Mouse (Mus musculus) liver, embryonic 14.5 days (tissue): ENCODE data around the gene Ugt1a7c. TPM values are rescaled to one million over a fixed set of nuclear protein-coding genes. Genes with fewer than 3 reads are reported as not detected.
A peak's percentile ranks its signal among the peaks of the same experiment; 100 is the strongest.
"Not testable (repeated sequence)": the region's sequence is repeated elsewhere in the genome, so short reads cannot be mapped to it uniquely, and the experiment has no call there.

Source experiments
- ATAC-seq: fragments of 200-750 bp; cut with Nextera tagmentation; 2 replicates; pipeline ENCODE4 v1.8.0; 2017; ENCODE audit warnings: moderate number of reproducible peaks, mild to moderate bottlenecking, moderate library complexity; ENCODE audit not compliant: insufficient read depth
- DNase-seq, 3 experiments: peaks; one replicate each; pipeline ENCODE4 v3.0.0-alpha.2; 2012 to 2013; ENCODE audit warnings: low read depth in 3 of 3, low spot score in 3 of 3
- H3K27ac ChIP-seq: fragments of 300-500 bp; sonication (generic); 2 replicates; pipeline ENCODE4 v1.5.1; 2014; ENCODE audit warnings: moderate library complexity, mild to moderate bottlenecking, control low read depth, inconsistent platforms
- H3K27me3 ChIP-seq: fragments of 300-500 bp; sonication (generic); 2 replicates; pipeline ENCODE4 v1.6.1; 2014; ENCODE audit warnings: mild to moderate bottlenecking, low read length, moderate library complexity; ENCODE audit not compliant: control insufficient read depth, insufficient read depth
- H3K36me3 ChIP-seq: fragments of 300-500 bp; sonication (generic); replicated peaks from 2 replicates; pipeline ENCODE4 v1.6.1; 2014; ENCODE audit warnings: low read depth; ENCODE audit not compliant: control insufficient read depth, insufficient read depth
- H3K4me1 ChIP-seq, 2 experiments: fragments of 200-500 bp in 1 of 2; fragments of 300-500 bp in 1 of 2; sonication (generic) in 1 of 2; replicated peaks; 2 replicates each; pipeline ENCODE4 v1.6.1; 2012 to 2014; ENCODE audit warnings: antibody characterized with exemption in 1 of 2, inconsistent platforms in 1 of 2, low read length in 1 of 2; ENCODE audit not compliant: control insufficient read depth in 2 of 2, insufficient read depth in 2 of 2
- H3K4me2 ChIP-seq: fragments of 300-500 bp; sonication (generic); 2 replicates; pipeline ENCODE4 v1.6.1; 2014; ENCODE audit warnings: low read depth, mild to moderate bottlenecking, control low read depth, moderate library complexity
- H3K4me3 ChIP-seq, 2 experiments: fragments of 200-500 bp in 1 of 2; fragments of 300-500 bp in 1 of 2; sonication (generic) in 1 of 2; 2 replicates each; pipeline ENCODE4 v1.5.1; 2012 to 2014; ENCODE audit warnings: low read depth in 2 of 2, low read length in 2 of 2, mild to moderate bottlenecking in 2 of 2, control low read depth in 1 of 2, inconsistent platforms in 1 of 2, moderate library complexity in 1 of 2; ENCODE audit not compliant: insufficient read depth in 1 of 2
- H3K9ac ChIP-seq: fragments of 300-500 bp; sonication (generic); replicated peaks from 2 replicates; pipeline ENCODE4 v1.6.1; 2014; ENCODE audit warnings: mild to moderate bottlenecking, control low read depth, moderate library complexity
- H3K9me3 ChIP-seq: fragments of 300-500 bp; sonication (generic); 2 replicates; pipeline ENCODE4 v1.6.1; 2016; ENCODE audit warnings: low read length, mixed read lengths; ENCODE audit not compliant: control insufficient read depth
- CTCF ChIP-seq: IDR thresholded peaks from 2 replicates; pipeline ENCODE4 v1.5.1; 2016; ENCODE audit warnings: antibody characterized with exemption, low read depth, control low read depth
- EP300 ChIP-seq: IDR thresholded peaks from 2 replicates; pipeline ENCODE4 v1.6.1; 2016; ENCODE audit warnings: antibody characterized with exemption, low read depth
- WGBS: fragments of 180-500 bp; shearing (Covaris S2); extraction: QIAGEN DNeasy Blood & Tissue Kit; methylation state at CpG from one replicate; pipeline ENCODE4 v1.1.7; 2014; ENCODE audit not compliant: insufficient replicate concordance; 5-methylcytosine and 5-hydroxymethylcytosine counted together
- polyA plus RNA-seq, 2 experiments: library from polyadenylated mRNA; depleted of rRNA in 1 of 2; stranded (reverse) in 1 of 2; unstranded in 1 of 2; fragments of >200 nt; fragmentation: Nextera tagmentation in 1 of 2; extraction: Ambion mirVana in 1 of 2; gene quantifications; 2 replicates each; pipeline versions ENCODE4 v1.2.1 to v1.2.3; 2012 to 2014

The Ugt1a7c gene
- polyA plus RNA-seq, 2 experiments = 1.1 to 1.8 TPM

DNA sequence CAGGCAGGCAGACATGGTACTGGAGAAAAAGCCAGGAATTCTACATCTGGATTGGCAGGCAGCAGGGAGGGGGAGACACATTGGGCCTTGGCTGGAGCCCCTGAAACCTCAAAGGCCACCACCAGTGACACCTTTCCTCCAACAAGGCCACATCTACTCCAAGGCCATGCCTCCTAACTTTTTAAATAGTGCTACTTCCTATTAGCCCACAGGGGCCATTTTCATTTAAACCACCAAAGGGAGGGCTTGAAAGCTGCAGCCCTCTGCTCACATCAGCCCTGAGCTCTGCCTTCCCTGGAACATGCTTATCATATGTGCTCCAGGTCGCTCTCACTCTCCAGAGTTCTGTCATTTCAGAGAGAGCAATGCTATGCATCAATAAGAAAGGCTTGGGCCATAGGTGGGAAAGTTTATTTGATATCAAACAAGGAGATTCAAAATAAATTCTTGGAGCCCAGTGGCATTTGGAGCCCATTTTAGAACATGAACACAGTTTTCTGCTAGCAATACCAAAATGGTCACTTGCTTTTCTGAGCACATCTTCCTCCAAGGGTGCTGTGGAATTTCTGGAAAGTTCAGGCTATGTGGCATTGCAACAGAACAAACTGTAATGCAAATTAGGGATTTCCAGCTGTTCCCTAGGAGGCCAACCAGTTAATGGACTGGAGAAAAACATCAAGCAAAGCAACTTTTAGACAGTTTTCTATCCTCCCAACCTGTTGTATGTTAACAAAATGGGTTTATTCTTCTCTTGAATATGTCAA is 10.0 kb downstream of the Ugt1a7c start:
- H3K4me1 ChIP-seq = peaks cover 0 to 15% of the 10 kb centered on the region in 2 experiments; a peak in 2 of 4 replicates
- H3K4me2 ChIP-seq = no peak overlapping the region
- no peak overlapping the region for H3K4me3 ChIP-seq
- WGBS = 51% methylated on average over 1 of the region's 1 CpGs
- no peaks in the 10 kb centered on the region for H3K9me3 ChIP-seq
- no peaks in the 10 kb centered on the region for H3K27me3 ChIP-seq
- ATAC-seq = no peak
- DNase-seq = no peak
- no peak overlapping the region for H3K9ac ChIP-seq
- TF ChIP-seq EP300 (no peak), CTCF (no peak)
- H3K36me3 ChIP-seq = no peaks in the 10 kb centered on the region
- no peak overlapping the region for H3K27ac ChIP-seq

DNA sequence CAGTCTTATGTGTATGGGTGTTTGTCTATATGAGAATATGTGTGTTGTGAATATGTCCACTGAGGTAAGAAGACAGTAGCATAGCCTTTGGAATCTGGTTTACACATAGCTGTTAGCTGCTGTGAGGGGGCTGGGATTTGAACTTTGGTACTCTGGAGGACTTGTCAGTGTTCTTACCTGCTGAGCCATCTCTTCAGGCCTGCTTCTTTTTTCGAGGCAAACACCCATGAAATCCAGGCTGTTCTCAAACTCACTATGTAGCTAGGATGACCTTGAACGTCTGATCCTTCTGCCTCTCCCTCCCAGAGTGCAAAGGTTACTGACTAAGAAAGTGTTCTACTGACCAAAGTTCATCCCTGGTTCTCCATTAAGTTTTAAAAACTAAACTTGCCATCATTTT is 10.8 kb downstream of the Ugt1a7c start:
- no peak overlapping the region for H3K9ac ChIP-seq
- H3K27ac ChIP-seq = no peak overlapping the region
- no peak overlapping the region for H3K4me3 ChIP-seq
- no peak for TF ChIP-seq CTCF
- no peak for TF ChIP-seq EP300
- peak in 1 of 3 experiments; percentile 10 for DNase-seq
- no peak for ATAC-seq
- no peaks in the 10 kb centered on the region for H3K27me3 ChIP-seq
- no peaks in the 10 kb centered on the region for H3K9me3 ChIP-seq
- H3K36me3 ChIP-seq = no peaks in the 10 kb centered on the region
- H3K4me2 ChIP-seq = no peak overlapping the region
- peaks cover 0 to 15% of the 10 kb centered on the region in 2 experiments; a peak in 2 of 4 replicates for H3K4me1 ChIP-seq
- WGBS = 42% methylated on average over 2 of the region's 2 CpGs

DNA sequence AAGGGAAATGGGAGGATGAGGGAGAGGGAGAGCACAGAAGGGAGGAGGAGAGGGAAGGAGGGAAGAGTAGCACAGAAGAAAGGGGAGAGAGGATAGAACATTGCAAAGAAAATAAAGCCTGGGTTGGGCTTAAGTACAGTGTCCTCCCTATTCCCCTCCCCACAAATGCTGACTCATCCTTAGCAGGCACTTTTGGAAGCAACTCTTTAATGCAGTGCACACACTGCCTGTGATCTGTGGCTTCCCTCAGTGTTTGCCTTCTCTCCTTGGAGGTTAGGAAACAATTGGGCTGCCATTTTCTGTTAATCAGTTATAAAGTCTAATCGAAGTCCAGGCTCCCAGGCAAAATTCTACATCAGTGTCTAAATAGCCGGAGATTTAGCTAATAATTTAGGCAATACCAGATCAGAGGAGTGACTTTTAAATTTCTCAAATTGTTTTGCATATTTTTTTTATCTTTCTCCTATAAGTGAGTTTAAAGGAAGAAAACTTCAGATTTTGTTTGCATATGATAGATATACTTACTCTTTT is 14.2 kb downstream of the Ugt1a7c start:
- peak; percentile 99 for ATAC-seq
- H3K9ac ChIP-seq, H3K9me3 ChIP-seq, H3K4me3 ChIP-seq, H3K27me3 ChIP-seq, H3K4me2 ChIP-seq, H3K27ac ChIP-seq, DNase-seq, H3K36me3 ChIP-seq: not testable (repeated sequence)
- H3K4me1 ChIP-seq = peaks cover 0 to 11% of the 10 kb centered on the region in 2 experiments; a peak in 2 of 4 replicates
- 50% methylated on average over 2 of the region's 2 CpGs for WGBS
- TF ChIP-seq EP300 = 0 out of 2 replicates have a peak, but pooled peaks have one; percentile 10

DNA sequence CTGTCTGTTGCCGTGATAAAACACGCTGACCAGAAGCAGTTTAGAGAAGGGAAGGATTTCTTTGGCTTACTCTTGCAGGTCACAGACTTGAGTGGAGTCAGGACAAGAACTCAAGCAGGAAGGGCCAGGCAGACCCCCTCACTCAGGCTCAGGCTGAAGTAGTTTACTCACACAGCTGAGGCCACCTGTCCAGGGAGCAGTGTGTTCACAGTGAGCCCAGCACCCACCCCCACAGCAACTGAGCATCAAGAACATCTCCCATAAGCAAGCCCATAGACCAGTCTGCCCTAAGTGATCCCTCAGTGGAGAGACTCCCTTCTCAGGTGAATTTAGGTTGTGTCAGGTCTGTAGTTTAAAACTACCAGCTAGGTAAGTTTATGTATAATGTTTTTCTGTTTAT is 14.7 kb downstream of the Ugt1a7c start:
- not testable (repeated sequence) for H3K9me3 ChIP-seq, H3K4me2 ChIP-seq, DNase-seq, H3K4me3 ChIP-seq, H3K27me3 ChIP-seq, H3K36me3 ChIP-seq, H3K9ac ChIP-seq
- H3K4me1 ChIP-seq = peaks cover 0 to 10% of the 10 kb centered on the region in 2 experiments; a peak in 2 of 4 replicates
- WGBS = 45% methylated on average over 2 of the region's 2 CpGs
- ATAC-seq = peak; percentile 49; the same call in 1 of the 2 replicates
- 0 out of 2 replicates have a peak overlapping the region, but pooled peaks have one; percentile 31 for H3K27ac ChIP-seq

DNA sequence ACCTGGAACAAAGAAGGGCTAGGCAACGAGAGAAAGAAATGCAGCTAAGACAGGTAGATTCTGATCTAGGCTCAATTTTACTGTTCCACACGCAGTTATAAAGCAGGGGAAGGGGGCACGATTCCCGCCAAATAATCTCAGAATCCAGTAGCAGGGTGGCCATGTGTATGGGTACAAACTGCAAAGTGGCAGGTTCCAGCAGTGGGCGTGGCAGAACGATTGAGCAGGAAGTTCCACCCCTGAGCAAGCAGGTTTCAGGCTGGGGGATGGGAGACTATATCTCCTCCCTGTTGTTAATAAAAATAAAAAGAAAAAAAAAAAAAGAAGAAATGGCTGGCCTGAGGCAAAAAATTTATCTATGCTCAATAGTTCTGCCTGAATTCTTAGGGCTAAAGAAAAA is 17.9 kb downstream of the Ugt1a7c start:
- not testable (repeated sequence) for H3K4me1 ChIP-seq, H3K4me3 ChIP-seq, H3K9ac ChIP-seq, ATAC-seq, H3K4me2 ChIP-seq, DNase-seq, H3K27ac ChIP-seq, H3K36me3 ChIP-seq, H3K9me3 ChIP-seq, H3K27me3 ChIP-seq
- WGBS = 60% methylated on average over 6 of the region's 6 CpGs
